Mouse (Mus musculus): ENCODE results near the gene Rnf207. TPM values are rescaled to one million over a fixed set of nuclear protein-coding genes. Genes with fewer than 3 reads are reported as not detected.

Gene Rnf207
- polyA plus RNA-seq, 1 experiment from 2014 or later: not detected

DNA sequence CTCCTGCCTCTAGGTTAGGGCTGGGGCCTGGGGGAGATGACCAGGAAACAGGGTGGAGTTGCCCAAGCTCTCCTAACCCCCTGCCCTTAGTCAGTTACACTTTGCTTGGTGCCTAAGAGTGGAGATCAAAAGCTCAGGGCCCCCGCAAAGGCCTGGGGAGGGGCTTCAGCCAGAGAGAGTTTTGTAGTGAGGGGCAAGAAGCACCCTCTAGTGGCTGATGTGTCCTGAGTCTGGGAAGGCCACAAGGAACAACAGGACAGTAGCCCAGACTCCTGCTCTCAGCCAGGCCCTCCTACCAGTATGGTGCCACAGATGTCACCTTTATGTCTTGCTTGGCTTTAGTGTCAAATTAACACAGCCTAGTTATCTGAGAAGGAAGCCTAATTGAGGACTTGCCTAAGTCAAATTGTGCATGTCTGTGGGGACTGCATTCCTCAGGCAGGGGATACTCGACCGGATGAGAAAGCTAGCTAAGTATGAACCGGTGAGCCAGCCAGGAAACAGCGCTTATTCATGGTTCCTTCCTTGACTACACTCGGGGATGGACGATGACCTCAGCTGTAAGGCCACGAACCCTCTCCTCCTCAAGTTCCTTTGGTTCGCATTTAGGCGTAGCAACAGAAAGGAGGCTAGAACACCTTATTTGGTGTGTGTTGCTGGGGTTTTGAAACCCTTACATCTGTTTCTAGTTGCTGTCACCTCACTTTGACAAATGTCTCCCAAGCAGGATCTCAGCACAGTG lies 24.4 kb downstream of the Rnf207 start:
- Histone ChIP-seq H3K79me2 (ENCODE audit: inconsistent target) (peaks cover 16% of the 10 kb centered on the region; the same call in 1 of the 2 replicates), H3K4me3 (ENCODE audit: inconsistent target) (no peak overlapping the region), H3K36me3 (ENCODE audit: inconsistent target) (no peaks in the 10 kb centered on the region), H3K27ac (no peak overlapping the region)
- 35% methylated on average over 10 of the region's 10 CpGs for WGBS (ENCODE audit: missing documents)

DNA sequence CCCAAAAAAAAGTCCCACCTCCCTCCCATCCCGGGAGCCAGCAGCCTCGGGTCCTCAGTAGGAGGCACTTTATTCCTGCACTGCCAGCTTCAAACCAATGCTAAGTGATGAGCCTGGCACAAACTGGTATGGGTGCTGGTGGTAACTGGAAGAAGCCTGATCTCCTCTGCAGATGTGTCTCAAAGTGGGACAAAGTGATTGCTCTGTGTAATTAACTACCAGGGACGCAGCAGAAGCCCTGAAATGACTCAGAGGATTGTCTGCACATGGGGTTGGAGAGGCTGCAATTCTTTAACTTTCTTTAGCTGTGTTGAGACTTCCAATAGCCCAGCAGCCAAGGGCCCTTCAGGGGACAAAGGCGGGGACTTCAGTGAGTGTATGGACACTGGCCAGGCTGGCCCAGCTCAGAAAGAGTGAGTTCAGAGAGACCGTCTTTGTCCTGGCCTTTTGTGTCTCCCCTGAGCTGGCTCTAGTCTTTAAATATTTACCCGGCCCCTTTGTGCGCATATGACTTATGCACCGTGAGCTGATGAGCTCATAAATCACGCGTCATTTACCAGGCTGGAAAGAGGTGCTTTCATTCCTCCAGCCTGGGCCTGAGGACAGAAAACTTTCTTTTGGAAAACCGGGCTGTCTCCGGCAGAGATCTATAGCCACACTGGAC lies 26.6 kb downstream of the Rnf207 start:
- no peaks in the 10 kb centered on the region for H3K79me2 ChIP-seq (ENCODE audit: inconsistent target)
- 50% methylated on average over 12 of the region's 12 CpGs for WGBS (ENCODE audit: missing documents)
- H3K27ac ChIP-seq: no peak overlapping the region
- H3K4me3 ChIP-seq (ENCODE audit: inconsistent target): no peak overlapping the region
- H3K36me3 ChIP-seq (ENCODE audit: inconsistent target): no peaks in the 10 kb centered on the region

DNA sequence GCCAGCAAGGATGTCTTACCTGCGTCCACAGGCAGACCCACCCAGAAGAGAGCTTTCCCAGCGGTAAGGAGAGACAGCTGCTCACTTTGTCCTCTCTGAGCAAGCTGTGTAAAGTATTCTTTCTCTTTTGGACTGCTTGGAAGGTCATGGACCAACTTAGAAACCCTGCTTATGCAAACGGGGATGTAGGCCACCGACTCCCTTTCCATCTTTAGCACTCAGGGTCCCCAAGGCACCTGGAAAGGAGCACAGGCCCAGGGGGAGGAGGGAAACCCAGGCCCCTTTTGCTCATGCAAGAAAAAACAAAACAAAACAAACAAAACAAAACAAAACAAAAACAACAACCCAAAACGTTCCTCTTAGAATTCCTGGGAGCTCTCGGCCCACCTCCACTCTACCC lies 27.2 kb downstream of the Rnf207 start, which contains the start of gene Hes3:
Gene Hes3, minus strand, starts transcription at position 101 of the 400 bp plus-strand sequence.
- Histone ChIP-seq H3K36me3 (ENCODE audit: inconsistent target) (no peaks in the 10 kb centered on the region), H3K4me3 (ENCODE audit: inconsistent target) (no peak within 1 kb of the TSS), H3K79me2 (ENCODE audit: inconsistent target) (no peaks in the 10 kb centered on the region), H3K27ac (no peak within 1 kb of the TSS)
- 50% methylated on average over 6 of the region's 6 CpGs for WGBS (ENCODE audit: missing documents)

DNA sequence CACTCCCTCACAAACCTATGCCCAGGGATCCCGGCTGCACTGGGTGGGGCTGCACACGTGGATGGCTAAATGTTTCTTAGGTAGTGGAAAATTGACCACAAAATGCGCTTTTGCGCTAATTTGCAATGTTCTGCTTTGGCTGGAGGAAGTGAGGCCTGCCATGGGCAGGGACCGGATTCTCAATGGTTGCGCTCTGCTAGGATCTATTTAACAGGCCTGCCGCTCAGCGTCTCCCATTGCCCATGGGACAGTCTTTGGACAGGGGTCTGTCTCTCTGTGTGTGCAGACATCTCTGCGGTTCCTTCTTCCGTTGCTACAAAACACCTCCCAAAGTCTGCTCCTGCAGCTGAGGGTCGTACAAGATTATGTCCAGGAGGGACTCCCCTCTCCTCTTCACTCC lies 27.8 kb downstream of the Rnf207 start:
- Histone ChIP-seq H3K4me3 (ENCODE audit: inconsistent target) (no peak overlapping the region), H3K27ac (no peak overlapping the region), H3K36me3 (ENCODE audit: inconsistent target) (no peaks in the 10 kb centered on the region), H3K79me2 (ENCODE audit: inconsistent target) (no peaks in the 10 kb centered on the region)
- 24% methylated on average over 11 of the region's 11 CpGs for WGBS (ENCODE audit: missing documents)

DNA sequence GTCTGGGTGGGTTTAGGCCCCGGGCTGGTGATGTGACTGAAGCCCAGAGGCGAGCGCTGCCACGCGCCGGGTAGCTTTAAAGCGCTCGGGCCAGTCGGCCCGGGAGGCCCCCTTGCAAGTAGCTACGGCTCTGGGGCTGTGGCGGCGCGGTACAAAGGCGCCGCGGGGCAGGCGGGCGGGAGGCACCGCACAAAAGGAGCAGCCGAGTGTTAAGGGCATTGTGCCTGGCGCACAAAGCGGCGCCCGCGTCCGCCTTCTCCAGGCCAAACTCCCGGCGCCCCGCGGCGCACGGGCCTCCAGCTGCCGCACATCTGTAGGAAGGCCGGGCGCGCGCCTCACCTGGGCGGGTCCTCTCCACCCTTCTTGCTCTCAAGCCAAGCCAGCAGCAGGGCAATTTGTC lies 28.4 kb downstream of the Rnf207 start:
- Histone ChIP-seq H3K36me3 (ENCODE audit: inconsistent target) (no peaks in the 10 kb centered on the region), H3K79me2 (ENCODE audit: inconsistent target) (no peaks in the 10 kb centered on the region), H3K27ac (no peak overlapping the region), H3K4me3 (ENCODE audit: inconsistent target) (no peak overlapping the region)
- 4% methylated on average over 39 of the region's 39 CpGs for WGBS (ENCODE audit: missing documents)

DNA sequence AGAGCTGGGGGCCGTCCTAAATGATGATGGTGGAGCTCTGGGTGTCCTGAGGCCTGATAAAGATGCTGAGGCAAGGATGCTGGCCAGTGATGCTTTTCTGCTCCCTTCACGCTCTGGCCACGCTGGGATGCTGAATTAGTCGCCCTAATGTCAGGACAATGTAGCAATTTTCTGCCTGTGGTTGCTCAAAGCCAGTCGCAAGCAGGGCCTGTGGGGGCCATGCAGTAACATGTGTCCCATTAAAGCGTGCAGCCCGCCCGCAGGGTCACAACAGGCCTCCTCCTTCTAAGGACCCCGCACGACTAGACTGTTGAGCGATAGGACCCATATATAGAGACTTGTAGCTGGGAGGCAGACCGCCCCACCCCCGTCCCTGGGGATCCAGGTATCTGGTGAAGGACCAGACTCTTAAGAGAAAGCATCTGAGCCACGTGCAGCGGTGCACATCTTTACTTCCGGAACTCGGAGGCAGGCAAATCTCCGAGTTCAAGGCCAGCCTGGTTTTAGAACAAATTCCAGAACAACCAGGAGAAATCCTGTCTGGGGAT lies 30.3 kb downstream of the Rnf207 start:
- 63% methylated on average over 14 of the region's 18 CpGs for WGBS (ENCODE audit: missing documents)
- Histone ChIP-seq H3K79me2 (ENCODE audit: inconsistent target) (no peaks in the 10 kb centered on the region), H3K4me3 (ENCODE audit: inconsistent target) (no peak overlapping the region), H3K36me3 (ENCODE audit: inconsistent target) (no peaks in the 10 kb centered on the region), H3K27ac (no peak overlapping the region)

DNA sequence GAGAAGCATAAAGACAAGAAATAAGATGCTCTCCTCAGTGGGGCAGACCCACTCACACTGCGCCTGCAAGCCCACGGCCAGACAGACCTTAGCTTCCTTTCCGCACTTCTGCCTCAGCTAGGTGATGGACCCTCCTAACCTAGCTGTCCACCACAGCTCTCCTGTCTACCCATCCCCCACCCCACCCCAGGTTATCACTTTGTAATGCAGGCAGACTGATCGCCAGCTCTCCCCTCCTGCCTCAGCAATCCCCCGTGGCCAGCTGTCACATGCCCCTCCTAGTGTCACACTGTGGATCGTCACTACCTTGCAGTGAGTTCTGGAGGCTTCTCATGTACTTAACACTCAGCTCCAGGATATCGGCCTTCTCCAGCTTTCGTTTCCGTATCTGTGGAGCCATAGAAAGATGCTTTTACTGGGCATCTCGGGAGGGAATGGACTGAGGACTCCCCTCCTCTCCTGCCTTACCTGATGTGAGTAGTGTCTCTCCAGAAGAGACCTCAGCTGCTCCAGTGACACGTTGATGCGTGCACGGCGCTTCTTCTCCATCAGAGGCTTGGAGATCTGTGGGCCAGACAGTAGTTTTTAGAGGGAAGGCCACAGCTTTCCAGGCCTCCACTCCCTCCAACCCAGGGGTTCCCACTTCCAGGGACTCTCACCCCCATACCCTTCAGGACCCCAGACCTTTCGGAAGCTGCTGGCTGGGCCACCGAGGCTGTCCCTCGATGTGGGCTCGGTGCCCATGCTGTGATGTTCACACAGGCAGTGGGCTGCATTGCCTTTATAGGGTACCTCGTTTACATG lies 31.3 kb downstream of the Rnf207 start:
- no peak overlapping the region for H3K4me3 ChIP-seq (ENCODE audit: inconsistent target)
- no peak overlapping the region for H3K27ac ChIP-seq
- 19% methylated on average over 18 of the region's 19 CpGs for WGBS (ENCODE audit: missing documents)
- H3K36me3 ChIP-seq (ENCODE audit: inconsistent target): no peaks in the 10 kb centered on the region
- no peaks in the 10 kb centered on the region for H3K79me2 ChIP-seq (ENCODE audit: inconsistent target)

DNA sequence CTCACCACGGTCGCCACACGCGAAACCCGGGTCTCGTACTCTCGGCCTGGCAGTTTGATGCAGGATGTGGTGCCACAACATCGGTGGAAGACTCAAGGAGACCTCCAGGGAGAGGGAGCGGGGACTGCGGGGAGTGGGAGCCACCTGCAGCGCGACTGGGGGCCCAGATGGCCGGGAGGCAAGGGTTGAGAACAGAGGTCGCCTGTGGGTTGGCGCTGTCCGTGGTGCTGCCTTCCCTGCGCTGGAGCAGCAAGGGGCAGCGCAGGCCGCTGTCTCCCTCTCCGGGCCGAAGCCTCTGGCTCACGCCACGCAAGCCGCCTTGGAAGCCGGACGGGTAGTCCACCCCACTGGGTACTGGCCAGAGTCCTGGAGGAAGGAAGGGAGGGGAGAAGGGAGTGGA lies 31.9 kb downstream of the Rnf207 start:
- H3K27ac ChIP-seq: no peak overlapping the region
- no peaks in the 10 kb centered on the region for H3K79me2 ChIP-seq (ENCODE audit: inconsistent target)
- no peaks in the 10 kb centered on the region for H3K36me3 ChIP-seq (ENCODE audit: inconsistent target)
- 13% methylated on average over 23 of the region's 26 CpGs for WGBS (ENCODE audit: missing documents)
- no peak overlapping the region for H3K4me3 ChIP-seq (ENCODE audit: inconsistent target)

DNA sequence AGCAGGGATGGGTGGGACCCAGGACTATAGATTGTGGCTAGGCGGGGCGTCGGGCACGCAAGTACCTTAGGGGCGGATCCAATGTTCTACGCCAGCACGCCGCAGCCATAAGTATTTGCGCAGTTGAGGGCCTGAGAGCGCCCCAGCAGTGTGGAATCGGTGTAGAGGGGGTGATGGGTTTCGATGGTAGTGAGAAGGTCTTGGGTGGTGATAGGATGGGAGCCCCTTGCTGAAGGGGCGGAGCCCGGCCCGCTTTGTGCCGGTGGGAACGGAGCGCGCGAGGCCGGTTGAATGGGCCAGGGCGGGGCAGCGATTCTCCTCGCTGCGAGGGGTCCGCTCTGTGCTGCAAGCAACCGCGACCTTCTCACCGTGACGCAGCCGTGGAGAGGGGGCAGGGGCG lies 32.6 kb downstream of the Rnf207 start:
- Histone ChIP-seq H3K27ac (no peak overlapping the region), H3K36me3 (ENCODE audit: inconsistent target) (no peaks in the 10 kb centered on the region), H3K4me3 (ENCODE audit: inconsistent target) (no peak overlapping the region), H3K79me2 (ENCODE audit: inconsistent target) (no peaks in the 10 kb centered on the region)
- 13% methylated on average over 32 of the region's 32 CpGs for WGBS (ENCODE audit: missing documents)

DNA sequence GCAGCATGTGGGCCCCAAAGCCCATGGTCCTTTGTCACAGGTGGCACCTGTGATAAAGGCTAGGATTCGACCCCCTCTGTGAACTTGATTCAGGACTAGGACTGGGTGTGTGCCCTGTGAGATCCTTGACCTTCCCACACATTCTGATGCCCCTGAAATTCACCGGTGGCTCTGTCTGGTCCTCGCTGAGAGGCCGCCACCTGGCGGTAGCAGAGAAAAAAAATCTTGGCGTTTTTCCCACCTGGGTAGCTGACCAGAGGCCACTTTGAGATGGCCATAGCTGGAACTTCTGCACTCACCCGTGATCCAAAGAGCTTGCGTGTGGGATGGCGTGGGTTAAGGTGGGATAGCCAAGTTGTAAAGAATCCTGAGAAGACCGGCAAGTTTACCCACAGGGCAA lies 33.3 kb downstream of the Rnf207 start:
- H3K79me2 ChIP-seq (ENCODE audit: inconsistent target): no peaks in the 10 kb centered on the region
- no peak overlapping the region for H3K27ac ChIP-seq
- H3K4me3 ChIP-seq (ENCODE audit: inconsistent target): no peak overlapping the region
- H3K36me3 ChIP-seq (ENCODE audit: inconsistent target): no peaks in the 10 kb centered on the region
- 2% methylated on average over 10 of the region's 10 CpGs for WGBS (ENCODE audit: missing documents)

DNA sequence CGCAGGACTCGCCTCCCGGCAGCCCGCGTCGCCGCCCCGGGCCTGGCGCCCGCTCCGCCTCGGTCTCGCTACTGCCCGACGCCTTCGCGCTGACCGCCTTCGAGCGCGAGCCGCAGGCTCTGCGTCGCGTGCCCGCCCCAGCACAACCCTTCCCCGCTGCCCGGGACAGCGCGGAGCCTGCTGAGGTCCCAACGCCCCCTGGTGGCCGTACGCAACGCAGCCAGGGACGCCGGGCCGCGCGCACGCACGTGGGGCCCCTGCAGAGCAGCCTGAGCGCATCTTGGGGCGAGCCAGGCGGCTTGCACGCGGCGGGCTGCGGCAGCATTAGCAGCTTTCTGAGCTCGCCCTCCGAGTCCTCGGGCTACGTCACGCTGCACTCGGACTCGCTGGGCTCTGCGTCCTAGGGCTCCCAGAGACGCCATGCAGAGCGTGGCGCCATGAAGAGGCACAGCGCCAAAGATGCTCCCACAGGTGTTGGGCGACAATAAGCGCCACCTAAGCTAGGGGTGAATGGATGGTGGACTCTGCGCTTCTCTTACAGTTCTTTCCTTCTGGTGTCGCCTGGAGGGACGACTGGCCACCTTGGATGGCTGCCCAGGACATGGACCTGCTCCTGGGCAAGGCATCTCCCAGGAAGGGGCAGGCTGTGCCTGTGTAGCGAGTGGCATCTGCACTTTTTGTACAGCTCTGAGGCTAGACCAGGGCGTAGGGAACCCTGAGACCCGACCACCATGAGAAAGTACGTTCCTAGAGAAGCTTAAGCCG lies 35.4 kb downstream of the Rnf207 start:
- 4% methylated on average over 70 of the region's 70 CpGs for WGBS (ENCODE audit: missing documents)
- Histone ChIP-seq H3K27ac (no peak overlapping the region), H3K4me3 (ENCODE audit: inconsistent target) (no peak overlapping the region), H3K79me2 (ENCODE audit: inconsistent target) (no peaks in the 10 kb centered on the region), H3K36me3 (ENCODE audit: inconsistent target) (no peaks in the 10 kb centered on the region)

DNA sequence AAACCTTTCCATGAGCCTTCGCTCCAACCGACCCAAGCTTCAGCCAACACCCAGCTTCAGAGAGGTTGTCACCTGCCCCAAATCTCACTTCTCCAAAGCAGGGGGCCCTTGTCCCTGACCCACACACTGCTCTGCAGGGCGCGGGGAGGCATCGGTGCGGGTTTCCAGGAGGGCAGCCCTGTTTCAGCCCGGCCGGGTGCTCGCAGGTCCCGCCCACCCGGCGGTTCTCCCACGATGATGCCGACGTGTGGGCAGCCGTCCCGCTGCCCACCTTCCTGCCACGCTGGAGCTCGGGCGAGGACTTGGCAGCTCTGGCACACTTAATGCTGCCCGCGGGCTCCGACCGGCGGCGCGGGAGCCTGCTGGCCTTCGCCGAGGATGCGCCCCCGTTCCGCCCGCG lies 36.1 kb downstream of the Rnf207 start:
- no peaks in the 10 kb centered on the region for H3K79me2 ChIP-seq (ENCODE audit: inconsistent target)
- WGBS (ENCODE audit: missing documents): 10% methylated on average over 34 of the region's 34 CpGs
- no peaks in the 10 kb centered on the region for H3K36me3 ChIP-seq (ENCODE audit: inconsistent target)
- H3K4me3 ChIP-seq (ENCODE audit: inconsistent target): no peak overlapping the region
- H3K27ac ChIP-seq: no peak overlapping the region

DNA sequence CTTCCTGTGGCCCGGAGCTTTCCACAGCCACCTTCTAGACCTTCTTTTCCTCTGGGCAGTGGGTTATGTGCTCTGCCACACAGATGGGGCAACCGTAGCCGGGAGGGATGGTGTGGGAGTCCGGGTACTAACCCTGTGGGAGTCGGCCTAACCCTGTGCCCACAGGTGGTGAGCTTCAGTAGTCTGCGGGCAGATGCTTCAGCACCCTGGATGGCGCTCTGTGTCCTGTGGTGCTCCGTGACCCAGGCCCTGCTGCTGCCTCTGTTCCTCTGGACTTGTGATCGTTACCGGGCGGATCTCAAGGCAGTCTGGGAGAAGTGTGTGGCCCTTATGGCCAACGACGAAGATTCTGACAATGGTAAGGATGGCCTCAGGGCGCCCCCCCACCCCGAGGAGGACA lies 37.2 kb downstream of the Rnf207 start:
- 56% methylated on average over 15 of the region's 15 CpGs for WGBS (ENCODE audit: missing documents)
- Histone ChIP-seq H3K36me3 (ENCODE audit: inconsistent target) (no peaks in the 10 kb centered on the region), H3K27ac (no peak overlapping the region), H3K4me3 (ENCODE audit: inconsistent target) (no peak overlapping the region), H3K79me2 (ENCODE audit: inconsistent target) (no peaks in the 10 kb centered on the region)

DNA sequence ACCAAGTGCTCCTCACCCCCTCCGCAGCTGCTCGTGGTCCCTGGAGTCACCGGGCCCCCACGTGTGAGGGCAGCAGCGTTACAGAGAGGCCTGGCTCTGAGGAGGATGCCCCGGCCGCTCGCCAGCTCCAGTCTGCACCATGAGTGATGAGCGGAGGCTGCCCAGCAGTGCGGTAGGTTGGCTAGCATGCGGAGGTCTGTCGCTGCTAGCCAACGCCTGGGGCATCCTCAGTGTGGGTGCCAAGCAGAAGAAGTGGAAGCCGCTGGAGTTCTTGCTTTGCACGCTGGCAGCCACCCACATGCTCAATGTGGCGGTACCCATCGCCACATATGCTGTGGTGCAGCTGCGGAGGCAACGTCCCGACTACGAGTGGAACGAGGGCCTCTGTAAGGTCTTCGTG lies 39.8 kb downstream of the Rnf207 start:
- Histone ChIP-seq H3K27ac (no peak overlapping the region), H3K36me3 (ENCODE audit: inconsistent target) (no peaks in the 10 kb centered on the region), H3K4me3 (ENCODE audit: inconsistent target) (no peak overlapping the region), H3K79me2 (ENCODE audit: inconsistent target) (no peaks in the 10 kb centered on the region)
- 89% methylated on average over 22 of the region's 23 CpGs for WGBS (ENCODE audit: missing documents)
